Mouse (Mus musculus) embryonic fibroblast, embryonic 13.5 days (primary cell): Measurements from ENCODE around the gene Tubb5.

Experiments used
- CTCF ChIP-seq: IDR thresholded peaks from 2 replicates; pipeline ENCODE4 v1.5.1; 2011; ENCODE audit warnings: mild to moderate bottlenecking, control low read depth, low read length, moderate library complexity, borderline replicate concordance; ENCODE audit not compliant: insufficient read depth
- POLR2A ChIP-seq: IDR thresholded peaks from 2 replicates; pipeline ENCODE4 v1.6.1; 2011; ENCODE audit warnings: low read depth, mild to moderate bottlenecking, control low read depth, low read length, moderate library complexity

- TF ChIP-seq CTCF (no peak), POLR2A (no peak)
Measured at GRCm38 (mm10) chr17:35817226-35817625, 20.9 kb downstream of the Tubb5 start.
